Mouse (Mus musculus) midbrain, embryonic 13.5 days (tissue): ENCODE results near the gene Myf6. TPM values are rescaled to one million over a fixed set of nuclear protein-coding genes. Genes with fewer than 3 reads are reported as not detected.
A peak's percentile ranks its signal among the peaks of the same experiment; 100 is the strongest.

Source experiments
- ATAC-seq: fragments of 200-750 bp; cut with Nextera tagmentation; 2 replicates; pipeline ENCODE4 v1.8.0; 2017; ENCODE audit warnings: mild to moderate bottlenecking, moderate TSS enrichment, moderate library complexity
- H3K27ac ChIP-seq: fragments of 300-500 bp; sonication (generic); 2 replicates; pipeline ENCODE4 v1.5.1; 2015; ENCODE audit warnings: inconsistent platforms, mild to moderate bottlenecking, moderate library complexity
- H3K27me3 ChIP-seq: fragments of 300-500 bp; sonication (generic); 2 replicates; pipeline ENCODE4 v1.6.1; 2015; ENCODE audit warnings: mild to moderate bottlenecking, inconsistent platforms
- H3K36me3 ChIP-seq: fragments of 300-500 bp; sonication (generic); 2 replicates; pipeline ENCODE4 v1.6.1; 2015; ENCODE audit warnings: mild to moderate bottlenecking, inconsistent platforms
- H3K4me1 ChIP-seq: fragments of 300-500 bp; sonication (generic); replicated peaks from 2 replicates; pipeline ENCODE4 v1.6.1; 2015; ENCODE audit warnings: inconsistent platforms
- H3K4me2 ChIP-seq: fragments of 300-500 bp; sonication (generic); replicated peaks from 2 replicates; pipeline ENCODE4 v1.6.1; 2015; ENCODE audit warnings: moderate library complexity, mild to moderate bottlenecking, inconsistent platforms
- H3K4me3 ChIP-seq: fragments of 300-500 bp; sonication (generic); replicated peaks from 2 replicates; pipeline ENCODE4 v1.5.1; 2015; ENCODE audit warnings: mild to moderate bottlenecking, inconsistent platforms
- H3K9ac ChIP-seq: fragments of 300-500 bp; sonication (generic); replicated peaks from 2 replicates; pipeline ENCODE4 v1.6.1; 2015; ENCODE audit warnings: mild to moderate bottlenecking, inconsistent platforms
- H3K9me3 ChIP-seq: fragments of 300-500 bp; sonication (generic); 2 replicates; pipeline ENCODE4 v1.6.1; 2016; ENCODE audit warnings: mild to moderate bottlenecking, inconsistent platforms
- WGBS: fragments of 180-500 bp; shearing (Covaris S2); methylation state at CpG from one replicate; pipeline ENCODE4 v1.1.7; 2015; 5-methylcytosine and 5-hydroxymethylcytosine counted together
- polyA plus RNA-seq: library from polyadenylated mRNA; unstranded; fragments of >200 nt; fragmentation: Nextera tagmentation; extraction: Ambion mirVana; gene quantifications from 2 replicates; pipeline ENCODE4 v1.2.1, GENCODE M21; 2015

The Myf6 gene
- not detected in 2 replicates for polyA plus RNA-seq

DNA sequence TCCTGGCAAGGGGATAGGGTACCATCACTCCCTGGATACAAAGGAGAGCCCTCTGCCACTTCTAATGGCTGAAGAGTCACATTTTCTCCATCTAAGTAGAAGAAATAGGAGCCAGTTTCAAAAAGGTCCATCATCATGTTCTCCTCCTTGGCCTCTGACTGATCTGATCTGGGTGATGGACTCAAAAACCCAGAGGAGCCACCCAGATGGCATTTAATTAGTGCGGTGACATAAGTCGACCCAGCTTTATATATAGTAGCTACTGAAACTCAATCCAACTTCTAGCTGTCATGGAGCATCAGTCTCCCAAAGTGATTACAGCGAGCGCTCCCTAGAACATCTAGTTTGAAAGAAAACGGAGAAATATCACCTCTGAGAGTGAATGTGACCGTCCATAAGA, at the start of gene Myf6:
Myf6 (minus strand) TSS at position 170 of the 400 bp plus-strand sequence.
- no peak within 1 kb of the TSS for H3K9ac ChIP-seq
- H3K9me3 ChIP-seq, result no peaks in the 10 kb centered on the region
- H3K27ac ChIP-seq, result no peak within 1 kb of the TSS
- no peaks in the 10 kb centered on the region for H3K4me1 ChIP-seq
- WGBS, result 92% methylated on average over 6 of the region's 6 CpGs
- H3K4me2 ChIP-seq, result peak within 1 kb of the TSS; percentile 47
- peak within 1 kb of the TSS; percentile 14 for H3K4me3 ChIP-seq
- ATAC-seq, result no peak
- no peaks in the 10 kb centered on the region for H3K27me3 ChIP-seq
- H3K36me3 ChIP-seq, result no peaks in the 10 kb centered on the region

DNA sequence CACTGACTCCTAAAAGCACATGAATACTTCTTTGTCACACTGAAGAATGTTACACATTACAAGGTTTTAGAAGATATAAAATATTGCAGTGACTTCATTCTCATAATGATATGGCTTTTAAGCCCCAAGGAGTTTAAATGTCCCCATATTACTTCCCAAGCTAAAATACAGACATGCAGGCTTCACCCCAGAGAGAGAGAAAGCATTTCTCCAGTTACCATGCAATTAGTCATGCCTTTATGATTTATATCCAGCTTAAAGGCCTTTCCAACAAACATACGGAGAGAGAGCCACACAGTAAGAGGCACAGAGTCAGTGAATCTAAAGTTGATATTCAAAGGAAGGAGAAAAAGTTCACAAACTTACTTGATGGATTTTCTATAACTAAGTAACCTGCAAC, 48.5 kb upstream of the Myf6 start:
- H3K27ac ChIP-seq, result no peak overlapping the region
- ATAC-seq, result no peak
- H3K36me3 ChIP-seq, result no peaks in the 10 kb centered on the region
- 59% methylated on average over 1 of the region's 1 CpGs for WGBS
- no peak overlapping the region for H3K4me2 ChIP-seq
- no peak overlapping the region for H3K4me3 ChIP-seq
- no peak overlapping the region for H3K9ac ChIP-seq
- no peaks in the 10 kb centered on the region for H3K4me1 ChIP-seq
- no peaks in the 10 kb centered on the region for H3K9me3 ChIP-seq
- H3K27me3 ChIP-seq, result no peaks in the 10 kb centered on the region

DNA sequence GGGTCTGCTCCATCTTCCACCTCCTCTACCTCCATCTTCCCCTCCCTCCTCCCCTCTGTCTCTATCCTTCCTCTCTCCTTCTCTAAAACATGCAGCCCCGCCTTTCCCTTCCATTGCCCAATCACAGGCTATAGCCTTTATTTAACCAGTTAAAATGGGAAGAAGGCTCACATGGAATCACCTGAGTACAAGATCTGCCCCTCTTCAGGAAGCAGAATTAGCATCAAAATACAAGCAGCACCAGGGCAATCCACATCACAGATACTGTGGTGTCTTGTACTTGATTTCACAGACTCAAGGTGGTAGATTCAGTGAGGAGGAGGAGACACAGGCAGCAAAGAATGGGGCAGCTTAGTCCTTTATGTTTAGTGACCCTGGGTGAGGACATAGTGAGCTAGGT, 34.2 kb upstream of the Myf6 start:
- no peak overlapping the region for H3K27ac ChIP-seq
- H3K9ac ChIP-seq, result no peak overlapping the region
- no peaks in the 10 kb centered on the region for H3K36me3 ChIP-seq
- H3K27me3 ChIP-seq, result no peaks in the 10 kb centered on the region
- WGBS, result 93% methylated on average over 1 of the region's 1 CpGs
- no peak overlapping the region for H3K4me2 ChIP-seq
- no peak overlapping the region for H3K4me3 ChIP-seq
- no peaks in the 10 kb centered on the region for H3K9me3 ChIP-seq
- ATAC-seq, result no peak
- H3K4me1 ChIP-seq, result no peaks in the 10 kb centered on the region

DNA sequence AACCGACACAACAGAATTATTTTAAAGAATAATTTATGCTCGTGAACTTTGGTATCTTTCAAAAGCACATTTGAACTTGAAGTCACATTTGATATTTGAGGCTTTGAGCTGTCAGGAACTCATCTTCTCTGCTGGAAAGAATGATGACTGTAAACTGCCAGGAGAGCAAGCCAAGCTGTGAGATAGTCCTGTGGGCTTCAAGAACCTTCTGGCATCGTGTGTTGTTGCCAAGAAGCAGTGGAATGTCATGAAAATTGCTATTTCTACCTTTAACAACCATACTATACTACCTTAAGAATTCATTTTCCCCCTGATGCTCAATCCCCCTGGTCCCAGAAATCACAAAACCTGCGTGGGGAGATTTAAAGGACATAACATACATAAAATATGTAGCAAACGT, 24.7 kb upstream of the Myf6 start:
- no peaks in the 10 kb centered on the region for H3K4me1 ChIP-seq
- no peak overlapping the region for H3K4me2 ChIP-seq
- no peak overlapping the region for H3K9ac ChIP-seq
- ATAC-seq, result no peak
- H3K27ac ChIP-seq, result no peak overlapping the region
- 84% methylated on average over 5 of the region's 5 CpGs for WGBS
- no peaks in the 10 kb centered on the region for H3K9me3 ChIP-seq
- no peaks in the 10 kb centered on the region for H3K36me3 ChIP-seq
- no peak overlapping the region for H3K4me3 ChIP-seq
- H3K27me3 ChIP-seq, result no peaks in the 10 kb centered on the region

DNA sequence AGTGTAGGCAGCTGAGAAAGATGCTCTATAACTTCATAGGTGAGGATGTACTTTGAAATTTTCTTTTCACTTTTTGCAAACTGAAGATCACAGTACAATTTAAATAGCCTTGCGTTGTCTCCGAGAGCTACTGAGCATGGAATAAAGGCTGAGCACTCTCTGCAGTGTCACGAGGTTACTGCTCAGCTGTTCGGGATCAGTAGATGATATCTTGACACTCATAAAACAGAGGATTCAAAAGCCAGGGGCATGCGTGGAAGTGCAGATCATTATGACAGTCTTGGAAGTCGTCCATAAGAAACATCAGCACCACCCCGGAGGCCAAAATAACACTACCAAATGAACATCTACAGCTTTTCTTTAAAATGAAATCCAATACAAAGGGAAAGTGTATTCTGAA, 22.1 kb upstream of the Myf6 start:
- no peak for ATAC-seq
- H3K9me3 ChIP-seq, result no peaks in the 10 kb centered on the region
- no peak overlapping the region for H3K9ac ChIP-seq
- H3K36me3 ChIP-seq, result no peaks in the 10 kb centered on the region
- 87% methylated on average over 7 of the region's 7 CpGs for WGBS
- H3K4me3 ChIP-seq, result no peak overlapping the region
- H3K27ac ChIP-seq, result no peak overlapping the region
- H3K4me2 ChIP-seq, result no peak overlapping the region
- no peaks in the 10 kb centered on the region for H3K27me3 ChIP-seq
- H3K4me1 ChIP-seq, result no peaks in the 10 kb centered on the region

DNA sequence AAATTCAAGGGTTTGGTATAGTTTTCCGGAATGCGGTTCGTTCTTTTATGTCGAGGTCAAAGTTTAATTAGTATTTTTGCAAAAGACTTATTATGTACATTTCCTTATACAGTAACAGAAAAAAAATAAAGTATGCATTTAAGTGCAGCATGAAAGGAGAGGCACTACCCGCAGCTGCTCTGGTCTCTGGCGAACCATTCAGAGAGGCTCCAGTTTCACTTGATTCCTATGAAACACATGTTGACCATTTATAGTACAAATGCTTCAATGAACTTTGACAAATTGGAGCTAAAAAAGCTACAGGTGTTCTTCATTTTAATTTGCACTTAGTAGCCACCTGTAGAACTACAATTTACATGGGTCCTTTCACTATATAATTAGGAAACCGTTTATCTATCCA, 20.2 kb upstream of the Myf6 start:
- Histone ChIP-seq H3K4me2 (no peak overlapping the region), H3K36me3 (no peaks in the 10 kb centered on the region), H3K27ac (no peak overlapping the region), H3K4me1 (no peaks in the 10 kb centered on the region), H3K9me3 (no peaks in the 10 kb centered on the region), H3K27me3 (no peaks in the 10 kb centered on the region), H3K9ac (no peak overlapping the region), H3K4me3 (no peak overlapping the region)
- WGBS, result 89% methylated on average over 7 of the region's 7 CpGs
- no peak for ATAC-seq

DNA sequence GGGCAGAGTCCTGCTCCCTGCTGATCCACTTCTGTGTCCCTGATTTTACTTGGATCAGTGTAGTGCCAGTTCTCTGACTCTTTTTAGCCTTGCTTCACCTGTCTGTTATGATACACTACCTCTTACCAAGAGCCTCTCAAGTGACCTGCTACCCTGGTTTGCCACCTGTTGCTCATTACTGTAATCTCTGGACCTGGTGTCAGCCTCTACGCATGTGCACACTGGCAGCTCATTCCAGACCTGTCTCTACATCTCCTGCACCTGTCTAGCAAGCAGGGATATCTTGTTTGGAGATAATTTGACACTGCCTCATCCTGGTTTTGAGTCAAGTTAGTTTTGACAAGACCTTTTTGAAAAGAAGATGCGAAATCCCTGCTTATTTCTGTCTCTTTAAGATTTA, 11.9 kb upstream of the Myf6 start:
- Histone ChIP-seq H3K4me1 (no peaks in the 10 kb centered on the region), H3K27ac (no peak overlapping the region), H3K4me3 (no peak overlapping the region), H3K36me3 (no peaks in the 10 kb centered on the region), H3K9me3 (no peaks in the 10 kb centered on the region), H3K9ac (no peak overlapping the region), H3K27me3 (no peaks in the 10 kb centered on the region), H3K4me2 (no peak overlapping the region)
- 87% methylated on average over 2 of the region's 2 CpGs for WGBS
- ATAC-seq, result no peak

DNA sequence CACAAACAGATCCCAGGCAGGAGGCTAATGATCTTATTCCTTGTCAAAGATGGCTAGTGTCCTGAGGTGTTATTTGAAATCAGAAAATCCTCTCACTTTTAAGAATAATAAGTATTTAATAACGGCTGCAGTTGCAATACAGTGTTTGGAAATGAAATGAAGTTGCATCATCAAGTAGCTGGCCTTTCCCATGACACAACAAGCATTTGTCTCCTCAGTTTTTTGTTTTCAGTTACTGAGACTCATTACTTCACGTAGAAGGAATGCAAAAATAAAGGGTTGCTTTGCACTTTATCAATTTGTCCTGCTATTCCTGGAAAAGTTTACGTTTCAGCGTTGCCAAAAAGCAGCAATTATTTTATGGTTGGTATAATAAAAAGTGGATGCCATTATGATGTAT, 8.9 kb upstream of the Myf6 start:
- Histone ChIP-seq H3K4me3 (no peak overlapping the region), H3K4me2 (no peak overlapping the region), H3K27me3 (no peaks in the 10 kb centered on the region), H3K9ac (no peak overlapping the region), H3K27ac (no peak overlapping the region), H3K4me1 (no peaks in the 10 kb centered on the region), H3K9me3 (no peaks in the 10 kb centered on the region), H3K36me3 (no peaks in the 10 kb centered on the region)
- no peak for ATAC-seq
- 83% methylated on average over 4 of the region's 4 CpGs for WGBS

DNA sequence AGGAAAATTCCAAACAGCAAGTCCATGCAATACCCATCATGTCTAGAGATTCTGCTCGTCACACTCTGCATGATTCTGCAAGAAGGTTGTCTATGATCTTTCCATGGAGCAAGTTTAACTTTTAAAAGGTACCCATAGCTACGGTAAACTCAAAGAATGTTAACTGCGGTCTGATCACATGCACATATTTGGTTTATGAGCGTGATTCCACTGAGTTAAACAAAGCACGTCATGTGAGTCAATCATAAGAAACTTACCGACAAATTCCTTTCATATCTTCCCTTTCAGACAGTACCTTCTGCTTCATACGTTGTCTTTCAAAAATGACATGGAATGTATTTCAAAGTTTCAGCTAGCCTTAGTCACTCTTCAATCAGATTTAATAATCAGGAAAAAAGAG, 7.7 kb upstream of the Myf6 start:
- Histone ChIP-seq H3K4me1 (no peaks in the 10 kb centered on the region), H3K27me3 (no peaks in the 10 kb centered on the region), H3K4me2 (no peak overlapping the region), H3K9me3 (no peaks in the 10 kb centered on the region), H3K9ac (no peak overlapping the region), H3K4me3 (no peak overlapping the region), H3K27ac (no peak overlapping the region), H3K36me3 (no peaks in the 10 kb centered on the region)
- ATAC-seq, result no peak
- 92% methylated on average over 7 of the region's 7 CpGs for WGBS

DNA sequence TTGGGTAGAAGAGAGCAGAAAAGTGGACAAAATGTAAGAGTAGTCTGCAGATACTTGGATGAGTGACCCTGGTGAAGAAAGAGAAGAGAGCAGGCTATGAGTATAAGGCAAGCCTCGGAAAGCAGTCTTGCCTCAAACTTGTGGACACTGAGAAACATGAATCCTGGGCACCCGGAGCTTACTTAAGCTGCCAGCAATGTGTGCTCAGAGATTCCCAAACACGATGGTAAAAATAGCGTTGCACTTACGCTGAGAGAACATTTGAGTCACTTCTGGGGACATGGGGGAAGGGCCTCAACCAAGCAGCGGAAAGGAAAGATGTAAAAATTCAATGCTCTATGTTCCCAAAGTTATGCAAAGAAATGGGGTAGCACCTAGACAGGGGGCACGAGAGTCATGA, 5.1 kb upstream of the Myf6 start:
- ATAC-seq, result no peak
- Histone ChIP-seq H3K4me3 (no peak overlapping the region), H3K4me1 (no peaks in the 10 kb centered on the region), H3K4me2 (no peak overlapping the region), H3K27me3 (no peaks in the 10 kb centered on the region), H3K9me3 (no peaks in the 10 kb centered on the region), H3K27ac (no peak overlapping the region), H3K9ac (no peak overlapping the region), H3K36me3 (no peaks in the 10 kb centered on the region)
- WGBS, result 88% methylated on average over 7 of the region's 7 CpGs

DNA sequence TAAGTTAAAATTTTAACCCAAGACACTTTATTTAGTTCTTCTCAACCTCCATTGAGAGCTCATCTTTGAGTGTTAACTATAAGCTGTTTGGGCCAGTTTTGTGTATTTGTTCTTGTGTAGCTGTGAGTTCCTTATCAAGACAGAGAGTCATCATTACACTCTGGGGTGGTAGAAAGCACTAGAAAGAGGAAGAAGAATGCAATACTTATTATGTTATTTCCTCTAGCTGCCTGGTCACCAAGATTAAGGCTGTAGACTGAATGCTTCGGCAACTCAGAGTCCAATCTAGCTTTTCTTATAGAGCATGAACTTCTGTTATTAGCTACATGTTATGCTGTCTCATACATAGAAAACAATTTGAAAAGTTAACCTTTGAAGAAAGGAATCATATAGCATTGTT, 1.9 kb upstream of the Myf6 start:
- Histone ChIP-seq H3K36me3 (no peaks in the 10 kb centered on the region), H3K9ac (no peak overlapping the region), H3K4me2 (no peak overlapping the region), H3K9me3 (no peaks in the 10 kb centered on the region), H3K4me1 (no peaks in the 10 kb centered on the region), H3K4me3 (no peak overlapping the region), H3K27ac (no peak overlapping the region), H3K27me3 (no peaks in the 10 kb centered on the region)
- WGBS, result 89% methylated on average over 1 of the region's 1 CpGs
- ATAC-seq, result no peak

DNA sequence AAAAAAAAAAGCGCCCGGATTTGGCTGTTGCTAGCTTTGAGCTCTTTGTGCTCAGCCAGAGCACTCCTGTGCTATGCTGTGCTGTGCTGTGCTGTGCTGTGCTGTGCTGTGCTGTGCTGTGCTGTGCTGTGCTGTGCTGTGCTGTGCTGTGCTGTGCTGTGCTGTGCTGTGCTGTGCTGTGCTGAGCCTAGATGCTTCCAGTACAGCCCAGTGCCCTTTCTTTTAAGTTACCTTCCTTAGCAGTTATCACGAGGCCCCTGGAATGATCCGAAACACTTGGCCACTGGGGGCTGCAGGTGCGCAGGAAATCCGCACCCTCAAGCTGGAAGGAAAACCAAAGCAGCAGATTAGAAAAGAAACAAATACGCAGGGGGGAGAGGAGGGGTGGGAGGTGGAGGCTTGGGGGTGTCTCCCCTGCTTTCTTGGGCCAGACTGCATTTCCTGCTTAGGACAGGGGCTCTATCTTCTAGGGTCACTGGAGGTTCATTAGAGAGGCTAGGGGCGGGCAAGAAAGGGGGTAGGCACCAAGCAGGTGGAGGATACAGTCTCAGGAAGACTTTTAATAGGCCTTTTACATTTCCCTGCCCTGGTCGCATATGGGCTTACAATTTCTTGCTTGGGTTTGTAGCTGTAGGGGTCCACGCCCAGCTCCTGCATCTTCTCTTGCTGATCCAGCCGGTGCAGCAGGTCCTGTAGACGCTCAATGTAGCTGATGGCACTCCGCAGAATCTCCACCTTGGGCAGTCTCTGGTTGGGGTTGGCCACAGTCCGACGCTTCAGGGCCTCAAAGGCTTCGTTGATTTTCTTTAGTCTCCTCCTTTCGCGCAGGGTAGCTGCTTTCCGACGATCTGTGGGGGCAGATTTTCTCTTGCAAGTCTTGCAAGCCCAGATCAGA, 710 bp downstream of the Myf6 start:
- WGBS, result 41% methylated on average over 20 of the region's 20 CpGs
- no peak overlapping the region for H3K9ac ChIP-seq
- H3K9me3 ChIP-seq, result no peaks in the 10 kb centered on the region
- H3K4me3 ChIP-seq, result peak overlapping the region; percentile 14
- peak; percentile 90 for ATAC-seq
- no peak overlapping the region for H3K27ac ChIP-seq
- H3K4me2 ChIP-seq, result peak overlapping the region; percentile 47
- H3K36me3 ChIP-seq, result no peaks in the 10 kb centered on the region
- 0 out of 2 replicates have a peak, but pooled peaks cover under 1% of the 10 kb centered on the region for H3K4me1 ChIP-seq
- no peaks in the 10 kb centered on the region for H3K27me3 ChIP-seq
